Mouse (Mus musculus): Measurements from ENCODE around the gene Tnfsf4. TPM values are rescaled to one million over a fixed set of nuclear protein-coding genes. Genes with fewer than 3 reads are reported as not detected.

The Tnfsf4 gene
- not detected in 2 replicates for polyA plus RNA-seq (2015; fragmentation: Nextera tagmentation; extraction: Ambion mirVana)

DNA sequence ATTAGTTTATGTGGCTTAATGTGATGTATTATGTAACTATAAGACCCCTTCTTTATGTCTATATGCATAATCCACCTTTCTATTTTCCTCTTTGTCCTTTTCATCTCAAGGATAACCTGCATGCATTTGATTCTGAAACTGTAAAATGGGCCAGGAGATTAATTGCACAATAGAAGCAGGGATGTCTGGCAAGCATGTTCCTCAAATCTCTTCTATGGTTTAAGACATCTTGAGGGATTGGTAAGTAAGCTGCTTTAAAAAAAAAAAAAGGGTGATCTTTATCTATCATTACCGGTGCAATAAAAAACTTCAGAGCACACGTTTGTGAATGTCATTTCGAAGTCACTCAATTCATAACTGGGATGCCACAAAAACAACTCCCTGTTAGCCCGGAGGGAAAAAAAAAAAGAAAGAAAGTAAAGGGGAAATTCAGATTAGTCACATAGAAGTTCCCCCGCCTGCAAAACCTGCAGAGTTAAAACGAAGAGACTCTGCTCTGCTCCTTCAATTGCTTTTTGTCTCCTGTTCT, at the start of gene Tnfsf4:
TSS of gene Tnfsf4 (plus strand) at position 479 of the 529 bp plus-strand sequence.
- Histone ChIP-seq H3K27ac (ENCODE audit: low read length) (no peak within 1 kb of the TSS), H3K4me1 (ENCODE audit: control insufficient read depth, insufficient read depth, low read length) (no peaks in the 10 kb centered on the region), H3K4me2 (ENCODE audit: low read length) (no peak within 1 kb of the TSS), H3K27me3 (ENCODE audit: control insufficient read depth, insufficient read depth, low read depth, low read length) (no peaks in the 10 kb centered on the region), H3K36me3 (ENCODE audit: control insufficient read depth, insufficient read depth, low read length) (no peaks in the 10 kb centered on the region), H3K9ac (ENCODE audit: low read depth, low read length) (no peak within 1 kb of the TSS), H3K4me3 (ENCODE audit: low read depth, low read length) (no peak within 1 kb of the TSS), H3K9me3 (replicated peaks; ENCODE audit: control insufficient read depth, low read length, poor library complexity, severe bottlenecking) (no peaks in the 10 kb centered on the region)
- no peak for ATAC-seq
- WGBS = 74% methylated on average over 6 of the region's 6 CpGs

DNA sequence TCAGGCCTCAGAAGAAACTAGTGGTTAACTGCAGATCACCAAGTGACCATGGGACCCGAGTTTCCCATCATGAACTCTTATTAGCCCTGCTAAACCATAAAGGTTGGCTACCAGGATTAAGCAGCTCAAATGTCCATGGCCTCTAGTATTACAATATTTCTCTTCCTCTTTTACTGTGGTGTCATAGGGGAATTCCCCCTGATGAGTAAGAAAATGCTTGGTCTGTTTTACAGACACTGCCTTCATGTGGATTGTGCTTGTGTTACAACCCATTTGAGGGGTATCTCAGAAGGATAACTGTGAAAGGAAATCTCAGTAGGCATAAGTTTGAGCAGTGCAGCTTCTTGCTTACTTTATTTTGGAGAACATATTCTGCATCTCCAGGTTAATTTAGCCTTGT, 44.2 kb upstream of the Tnfsf4 start:
- no peak overlapping the region for H3K9ac ChIP-seq (ENCODE audit: low read depth, low read length)
- no peak overlapping the region for H3K4me3 ChIP-seq (ENCODE audit: low read depth, low read length)
- WGBS = 73% methylated on average over 1 of the region's 1 CpGs
- no peaks in the 10 kb centered on the region; the same call in 1 of the 2 replicates for H3K9me3 ChIP-seq (replicated peaks; ENCODE audit: control insufficient read depth, low read length, poor library complexity, severe bottlenecking)
- no peaks in the 10 kb centered on the region for H3K36me3 ChIP-seq (ENCODE audit: control insufficient read depth, insufficient read depth, low read length)
- no peak overlapping the region for H3K27ac ChIP-seq (ENCODE audit: low read length)
- no peak for ATAC-seq
- no peaks in the 10 kb centered on the region for H3K27me3 ChIP-seq (ENCODE audit: control insufficient read depth, insufficient read depth, low read depth, low read length)
- H3K4me2 ChIP-seq (ENCODE audit: low read length) = no peak overlapping the region
- H3K4me1 ChIP-seq (ENCODE audit: control insufficient read depth, insufficient read depth, low read length) = no peaks in the 10 kb centered on the region

DNA sequence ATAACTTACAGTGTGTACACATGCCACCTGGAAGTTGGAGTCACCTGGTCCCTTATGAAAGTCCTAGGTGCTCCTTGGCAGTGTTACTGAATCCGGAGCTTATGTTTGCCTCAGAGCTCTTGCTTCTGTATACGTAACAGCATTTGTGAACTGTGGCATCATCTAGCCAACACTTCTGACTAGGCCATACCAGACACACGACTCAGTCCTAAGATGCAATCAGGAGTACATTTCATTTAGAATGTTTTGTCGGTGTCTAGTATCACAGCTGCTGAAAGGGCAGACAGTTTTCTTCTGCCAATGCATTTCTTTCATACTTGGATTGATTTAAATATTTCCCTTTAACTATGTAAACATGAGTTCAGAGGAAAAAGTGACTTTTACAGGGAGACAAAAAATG, 30.2 kb upstream of the Tnfsf4 start:
- no peak overlapping the region for H3K27ac ChIP-seq (ENCODE audit: low read length)
- no peak overlapping the region for H3K4me2 ChIP-seq (ENCODE audit: low read length)
- WGBS = 90% methylated on average over 4 of the region's 4 CpGs
- H3K36me3 ChIP-seq (ENCODE audit: control insufficient read depth, insufficient read depth, low read length) = no peaks in the 10 kb centered on the region
- H3K4me3 ChIP-seq (ENCODE audit: low read depth, low read length) = no peak overlapping the region
- H3K9ac ChIP-seq (ENCODE audit: low read depth, low read length) = no peak overlapping the region
- no peak for ATAC-seq
- H3K27me3 ChIP-seq (ENCODE audit: control insufficient read depth, insufficient read depth, low read depth, low read length) = no peaks in the 10 kb centered on the region
- H3K9me3 ChIP-seq (replicated peaks; ENCODE audit: control insufficient read depth, low read length, poor library complexity, severe bottlenecking) = no peaks in the 10 kb centered on the region
- no peaks in the 10 kb centered on the region for H3K4me1 ChIP-seq (ENCODE audit: control insufficient read depth, insufficient read depth, low read length)

DNA sequence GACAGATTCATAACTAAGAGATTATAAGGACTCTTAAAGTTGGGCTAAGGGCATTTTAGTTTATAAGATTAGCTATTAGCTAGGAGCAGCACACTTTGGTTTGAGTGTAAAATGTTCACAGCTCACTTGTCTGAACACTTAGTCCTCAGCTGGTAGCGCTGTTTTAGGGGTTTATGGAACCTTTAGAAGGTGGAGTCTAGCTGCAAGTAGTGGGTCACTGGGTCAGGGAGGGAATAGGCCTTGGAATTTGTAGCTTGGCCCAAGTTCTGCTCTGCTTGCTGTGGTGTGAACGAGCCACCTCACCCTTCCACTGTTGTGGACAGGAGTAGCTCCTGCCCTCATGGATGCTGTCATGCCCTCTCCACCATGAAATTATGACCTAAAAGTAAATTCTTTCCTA, 23.3 kb upstream of the Tnfsf4 start:
- no peak overlapping the region for H3K4me3 ChIP-seq (ENCODE audit: low read depth, low read length)
- no peaks in the 10 kb centered on the region for H3K27me3 ChIP-seq (ENCODE audit: control insufficient read depth, insufficient read depth, low read depth, low read length)
- H3K9ac ChIP-seq (ENCODE audit: low read depth, low read length) = no peak overlapping the region
- WGBS = 88% methylated on average over 2 of the region's 2 CpGs
- H3K27ac ChIP-seq (ENCODE audit: low read length) = no peak overlapping the region
- H3K36me3 ChIP-seq (ENCODE audit: control insufficient read depth, insufficient read depth, low read length) = no peaks in the 10 kb centered on the region
- H3K4me2 ChIP-seq (ENCODE audit: low read length) = no peak overlapping the region
- ATAC-seq = no peak
- no peaks in the 10 kb centered on the region for H3K4me1 ChIP-seq (ENCODE audit: control insufficient read depth, insufficient read depth, low read length)
- H3K9me3 ChIP-seq (replicated peaks; ENCODE audit: control insufficient read depth, low read length, poor library complexity, severe bottlenecking) = no peaks in the 10 kb centered on the region

DNA sequence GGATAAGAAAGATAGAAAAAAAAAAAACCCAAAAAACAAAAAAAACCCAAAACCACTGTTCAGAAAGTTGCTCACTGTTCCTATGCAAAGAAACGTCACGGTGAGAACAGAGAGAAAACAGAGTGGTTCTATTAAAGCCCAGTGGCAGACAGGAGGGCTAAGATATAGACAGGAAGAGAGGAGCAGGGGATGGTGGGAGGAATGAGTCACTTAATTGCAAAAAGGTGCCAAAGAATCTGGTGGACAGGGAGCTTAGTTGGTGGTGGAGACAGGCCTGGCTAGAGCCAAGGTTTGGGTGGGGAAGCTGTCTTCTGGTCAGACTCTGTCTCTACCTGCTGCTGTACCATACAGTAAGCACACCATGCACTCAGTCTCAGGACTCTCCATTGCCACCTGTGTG, 19.3 kb upstream of the Tnfsf4 start:
- Histone ChIP-seq H3K4me3 (ENCODE audit: low read depth, low read length) (no peak overlapping the region), H3K4me1 (ENCODE audit: control insufficient read depth, insufficient read depth, low read length) (no peaks in the 10 kb centered on the region), H3K36me3 (ENCODE audit: control insufficient read depth, insufficient read depth, low read length) (no peaks in the 10 kb centered on the region), H3K4me2 (ENCODE audit: low read length) (no peak overlapping the region), H3K27me3 (ENCODE audit: control insufficient read depth, insufficient read depth, low read depth, low read length) (no peaks in the 10 kb centered on the region), H3K27ac (ENCODE audit: low read length) (no peak overlapping the region), H3K9ac (ENCODE audit: low read depth, low read length) (no peak overlapping the region), H3K9me3 (replicated peaks; ENCODE audit: control insufficient read depth, low read length, poor library complexity, severe bottlenecking) (no peaks in the 10 kb centered on the region)
- 84% methylated on average over 2 of the region's 2 CpGs for WGBS
- no peak for ATAC-seq

DNA sequence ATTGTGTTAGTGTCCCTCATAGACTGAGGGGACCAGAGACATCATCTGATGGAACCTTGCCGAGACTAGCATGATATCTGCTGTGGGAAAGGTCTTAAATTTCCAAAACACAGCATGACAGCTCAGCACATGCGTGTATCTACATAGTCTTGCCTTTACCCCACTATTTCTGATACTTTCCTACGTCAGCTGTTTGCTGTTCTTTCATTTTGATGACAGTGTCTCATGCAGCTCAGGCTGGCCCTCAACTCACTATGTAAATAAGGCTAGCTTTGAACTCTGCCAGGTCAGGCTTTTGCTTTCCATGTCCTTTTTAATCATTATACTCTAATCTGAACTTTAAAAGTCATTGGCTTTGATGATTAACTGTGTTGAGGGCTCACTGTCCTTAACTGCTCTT, 16.6 kb upstream of the Tnfsf4 start:
- Histone ChIP-seq H3K4me3 (ENCODE audit: low read depth, low read length) (no peak overlapping the region), H3K27me3 (ENCODE audit: control insufficient read depth, insufficient read depth, low read depth, low read length) (no peaks in the 10 kb centered on the region), H3K36me3 (ENCODE audit: control insufficient read depth, insufficient read depth, low read length) (no peaks in the 10 kb centered on the region), H3K4me1 (ENCODE audit: control insufficient read depth, insufficient read depth, low read length) (no peaks in the 10 kb centered on the region), H3K9me3 (replicated peaks; ENCODE audit: control insufficient read depth, low read length, poor library complexity, severe bottlenecking) (no peaks in the 10 kb centered on the region), H3K27ac (ENCODE audit: low read length) (no peak overlapping the region), H3K9ac (ENCODE audit: low read depth, low read length) (no peak overlapping the region), H3K4me2 (ENCODE audit: low read length) (no peak overlapping the region)
- ATAC-seq = no peak
- 88% methylated on average over 3 of the region's 3 CpGs for WGBS

DNA sequence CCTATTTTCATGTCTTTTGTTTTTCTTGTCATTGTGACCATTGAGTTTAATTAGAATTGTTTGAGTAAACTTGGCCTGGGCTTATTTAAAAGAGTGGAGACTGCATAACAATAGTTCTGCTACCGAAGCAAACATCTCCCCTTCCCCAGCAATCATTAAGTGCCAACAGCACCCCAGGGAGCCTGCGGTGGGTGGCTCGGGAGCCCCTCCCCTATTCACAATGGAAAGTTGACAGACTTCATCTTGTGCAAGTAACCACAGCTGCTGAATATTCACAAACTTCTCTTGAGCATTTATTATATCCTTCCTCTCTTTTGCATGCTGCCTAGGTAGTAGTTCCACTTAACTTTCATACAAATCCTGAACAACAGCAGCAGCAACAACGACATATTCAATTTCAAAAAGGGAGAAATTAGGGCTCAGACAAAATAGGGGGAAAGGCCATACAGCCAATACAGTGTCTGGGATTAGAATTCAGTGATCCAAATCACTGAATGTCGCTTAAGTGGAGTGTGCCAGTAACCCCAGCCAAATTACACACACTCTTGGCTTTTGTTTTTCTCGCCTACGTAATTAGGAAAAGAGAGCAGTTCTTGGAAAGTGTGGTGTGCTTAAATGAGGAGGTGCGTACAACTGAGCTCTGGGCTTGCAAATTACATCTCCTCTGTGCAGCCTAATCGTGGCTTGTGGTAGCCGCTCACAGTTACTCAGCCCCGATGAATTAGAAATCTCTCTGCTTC, 15.4 kb upstream of the Tnfsf4 start:
- H3K27ac ChIP-seq (ENCODE audit: low read length) = no peak overlapping the region
- WGBS = 16% methylated on average over 11 of the region's 11 CpGs
- ATAC-seq = peak; percentile 70; the same call in 1 of the 2 replicates
- no peaks in the 10 kb centered on the region for H3K4me1 ChIP-seq (ENCODE audit: control insufficient read depth, insufficient read depth, low read length)
- 0 out of 2 replicates have a peak overlapping the region, but pooled peaks have one; percentile 41 for H3K9ac ChIP-seq (ENCODE audit: low read depth, low read length)
- H3K4me2 ChIP-seq (ENCODE audit: low read length) = no peak overlapping the region
- no peaks in the 10 kb centered on the region for H3K36me3 ChIP-seq (ENCODE audit: control insufficient read depth, insufficient read depth, low read length)
- H3K9me3 ChIP-seq (replicated peaks; ENCODE audit: control insufficient read depth, low read length, poor library complexity, severe bottlenecking) = no peaks in the 10 kb centered on the region
- no peaks in the 10 kb centered on the region for H3K27me3 ChIP-seq (ENCODE audit: control insufficient read depth, insufficient read depth, low read depth, low read length)
- H3K4me3 ChIP-seq (ENCODE audit: low read depth, low read length) = no peak overlapping the region

DNA sequence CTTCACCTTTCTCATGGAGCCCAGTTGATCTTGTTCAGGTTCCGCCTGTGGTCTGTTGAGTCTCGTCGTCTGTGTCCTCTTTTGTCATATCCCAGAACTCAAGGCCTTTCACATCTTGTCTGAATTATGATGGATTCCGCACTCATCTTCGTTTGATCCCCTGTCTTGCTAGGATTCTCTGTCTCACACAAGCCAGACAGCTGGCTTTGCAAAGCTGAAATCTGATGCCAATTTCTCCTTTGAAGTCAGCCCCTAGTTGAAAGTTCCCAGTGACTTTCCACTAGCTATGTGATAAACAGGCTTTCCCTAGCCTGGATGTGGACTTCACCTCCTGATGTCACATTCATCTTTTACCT, 14.8 kb upstream of the Tnfsf4 start:
- Histone ChIP-seq H3K4me1 (ENCODE audit: control insufficient read depth, insufficient read depth, low read length) (no peaks in the 10 kb centered on the region), H3K27me3 (ENCODE audit: control insufficient read depth, insufficient read depth, low read depth, low read length) (no peaks in the 10 kb centered on the region), H3K36me3 (ENCODE audit: control insufficient read depth, insufficient read depth, low read length) (no peaks in the 10 kb centered on the region), H3K9me3 (replicated peaks; ENCODE audit: control insufficient read depth, low read length, poor library complexity, severe bottlenecking) (no peaks in the 10 kb centered on the region), H3K4me2 (ENCODE audit: low read length) (no peak overlapping the region), H3K4me3 (ENCODE audit: low read depth, low read length) (no peak overlapping the region), H3K27ac (ENCODE audit: low read length) (no peak overlapping the region), H3K9ac (ENCODE audit: low read depth, low read length) (0 out of 2 replicates have a peak overlapping the region, but pooled peaks have one; percentile 41)
- WGBS = 28% methylated on average over 5 of the region's 5 CpGs
- no peak for ATAC-seq

DNA sequence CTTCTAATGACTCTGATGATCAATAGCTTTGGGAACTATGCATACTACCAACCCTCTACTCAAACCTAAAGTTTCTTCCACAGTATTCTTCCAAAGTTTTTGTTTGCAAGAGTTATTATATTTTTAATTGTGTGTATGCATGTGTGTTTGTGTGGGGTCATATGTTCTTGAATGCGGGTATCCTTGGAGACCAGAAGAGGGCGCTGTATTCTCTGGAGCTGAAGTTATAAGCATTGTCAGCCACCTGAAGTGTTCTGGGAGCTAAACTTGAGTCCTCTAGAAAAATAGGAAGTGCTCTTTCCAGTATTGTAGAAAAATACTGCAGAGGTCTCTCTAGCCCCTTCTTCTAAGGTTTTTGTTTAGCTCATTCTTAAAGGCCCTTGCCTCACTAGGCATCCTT, 5.1 kb upstream of the Tnfsf4 start:
- H3K27ac ChIP-seq (ENCODE audit: low read length) = no peak overlapping the region
- ATAC-seq = no peak
- H3K36me3 ChIP-seq (ENCODE audit: control insufficient read depth, insufficient read depth, low read length) = no peaks in the 10 kb centered on the region
- 60% methylated on average over 2 of the region's 2 CpGs for WGBS
- no peak overlapping the region for H3K4me2 ChIP-seq (ENCODE audit: low read length)
- H3K27me3 ChIP-seq (ENCODE audit: control insufficient read depth, insufficient read depth, low read depth, low read length) = no peaks in the 10 kb centered on the region
- no peak overlapping the region for H3K4me3 ChIP-seq (ENCODE audit: low read depth, low read length)
- no peak overlapping the region for H3K9ac ChIP-seq (ENCODE audit: low read depth, low read length)
- no peaks in the 10 kb centered on the region for H3K4me1 ChIP-seq (ENCODE audit: control insufficient read depth, insufficient read depth, low read length)
- H3K9me3 ChIP-seq (replicated peaks; ENCODE audit: control insufficient read depth, low read length, poor library complexity, severe bottlenecking) = no peaks in the 10 kb centered on the region

All from midbrain, embryonic 16.5 days (tissue).